Mouse (Mus musculus) lung, postnatal 0 days (tissue): ENCODE measurements around the gene Inpp5f. TPM values are rescaled to one million over a fixed set of nuclear protein-coding genes. Genes with fewer than 3 reads are reported as not detected.
A peak's percentile ranks its signal among the peaks of the same experiment; 100 is the strongest.

ENCODE experiments used
- ATAC-seq: fragments of 200-750 bp; cut with Nextera tagmentation; 2 replicates; pipeline ENCODE4 v1.8.0; 2017; ENCODE audit warnings: moderate library complexity
- DNase-seq: peaks from one replicate; pipeline ENCODE4 v3.0.0-alpha.2; 2016; ENCODE audit warnings: low spot score
- H3K27ac ChIP-seq: fragments of 300-500 bp; sonication (generic); 2 replicates; pipeline ENCODE4 v1.5.1; 2014; ENCODE audit warnings: antibody characterized with exemption, mild to moderate bottlenecking, low read length, mixed read lengths
- H3K27me3 ChIP-seq: fragments of 300-500 bp; sonication (generic); replicated peaks from 2 replicates; pipeline ENCODE4 v1.6.1; 2014; ENCODE audit warnings: low read length, mixed read lengths; ENCODE audit not compliant: insufficient read depth
- H3K36me3 ChIP-seq: fragments of 300-500 bp; sonication (generic); 2 replicates; pipeline ENCODE4 v1.6.1; 2014; ENCODE audit warnings: low read length, mixed read lengths; ENCODE audit not compliant: insufficient read depth
- H3K4me1 ChIP-seq: fragments of 300-500 bp; sonication (generic); 2 replicates; pipeline ENCODE4 v1.6.1; 2014; ENCODE audit warnings: antibody characterized with exemption, low read depth, low read length, mixed read lengths; ENCODE audit not compliant: insufficient read depth
- H3K4me2 ChIP-seq: fragments of 300-500 bp; sonication (generic); replicated peaks from 2 replicates; pipeline ENCODE4 v1.6.1; 2014; ENCODE audit warnings: low read depth, mild to moderate bottlenecking, low read length, moderate library complexity, mixed read lengths
- H3K4me3 ChIP-seq: fragments of 300-500 bp; sonication (generic); 2 replicates; pipeline ENCODE4 v1.5.1; 2014; ENCODE audit warnings: low read depth, low read length
- H3K9ac ChIP-seq: fragments of 300-500 bp; sonication (generic); replicated peaks from 2 replicates; pipeline ENCODE4 v1.6.1; 2014; ENCODE audit warnings: low read depth, mild to moderate bottlenecking
- H3K9me3 ChIP-seq: fragments of 300-500 bp; sonication (generic); 2 replicates; pipeline ENCODE4 v1.6.1; 2016; ENCODE audit warnings: low read length, mixed read lengths
- CTCF ChIP-seq: IDR thresholded peaks from 2 replicates; pipeline ENCODE4 v1.5.1; 2016; ENCODE audit warnings: antibody characterized with exemption, mild to moderate bottlenecking
- EP300 ChIP-seq: IDR thresholded peaks from 2 replicates; pipeline ENCODE4 v1.6.1; 2016; ENCODE audit warnings: antibody characterized with exemption, mild to moderate bottlenecking, control low read depth
- WGBS: fragments of 180-500 bp; shearing (Covaris S2); extraction: QIAGEN DNeasy Blood & Tissue Kit; methylation state at CpG from one replicate; pipeline ENCODE4 v1.1.7; 2014; 5-methylcytosine and 5-hydroxymethylcytosine counted together
- polyA plus RNA-seq: library from polyadenylated mRNA; unstranded; fragments of >200 nt; fragmentation: Nextera tagmentation; extraction: Ambion mirVana; gene quantifications from 2 replicates; pipeline ENCODE4 v1.2.1, GENCODE M21; 2015

The Inpp5f gene
- polyA plus RNA-seq, 1 experiment from 2014 or later, result 10.7 TPM

- Histone ChIP-seq H3K4me3 (no peak overlapping the region), H3K4me1 (no peaks in the 10 kb centered on the region), H3K9ac (no peak overlapping the region), H3K4me2 (no peak overlapping the region), H3K27me3 (no peaks in the 10 kb centered on the region), H3K9me3 (no peaks in the 10 kb centered on the region), H3K27ac (no peak overlapping the region), H3K36me3 (no peaks in the 10 kb centered on the region)
- WGBS, result 61% methylated on average over 14 of the region's 15 CpGs
- ATAC-seq (no peak), DNase-seq (peak; percentile 10)
- TF ChIP-seq EP300, result no peak
- TF ChIP-seq CTCF, result no peak
Measured at GRCm38 (mm10) chr7:128581864-128582484, 29.2 kb upstream of the Inpp5f start.

- no peak for TF ChIP-seq EP300
- TF ChIP-seq CTCF, result no peak
- no peaks in the 10 kb centered on the region for H3K27me3 ChIP-seq
- H3K9me3 ChIP-seq, result no peaks in the 10 kb centered on the region
- H3K27ac ChIP-seq, result no peak overlapping the region
- H3K4me3 ChIP-seq, result no peak overlapping the region
- DNase-seq (peak; percentile 24), ATAC-seq (peak; percentile 46; the same call in 1 of the 2 replicates)
- H3K4me2 ChIP-seq, result no peak overlapping the region
- WGBS, result 73% methylated on average over 6 of the region's 6 CpGs
- no peaks in the 10 kb centered on the region for H3K4me1 ChIP-seq
- H3K9ac ChIP-seq, result no peak overlapping the region
- H3K36me3 ChIP-seq, result no peaks in the 10 kb centered on the region
Measured at GRCm38 (mm10) chr7:128583213-128583948, 27.7 kb upstream of the Inpp5f start.

- no peaks in the 10 kb centered on the region for H3K9me3 ChIP-seq
- no peaks in the 10 kb centered on the region for H3K4me1 ChIP-seq
- H3K36me3 ChIP-seq, result no peaks in the 10 kb centered on the region
- ATAC-seq, result no peak
- TF ChIP-seq CTCF (no peak), EP300 (no peak)
- no peak overlapping the region for H3K27ac ChIP-seq
- no peak overlapping the region for H3K4me3 ChIP-seq
- 42% methylated on average over 4 of the region's 4 CpGs for WGBS
- no peak overlapping the region for H3K4me2 ChIP-seq
- no peak for DNase-seq
- H3K9ac ChIP-seq, result no peak overlapping the region
- no peaks in the 10 kb centered on the region for H3K27me3 ChIP-seq
Measured at GRCm38 (mm10) chr7:128587334-128587933, 23.7 kb upstream of the Inpp5f start.

- ATAC-seq (no peak), DNase-seq (peak; percentile 32)
- WGBS, result 16% methylated on average over 8 of the region's 9 CpGs
- no peak overlapping the region for H3K9ac ChIP-seq
- H3K27ac ChIP-seq, result peak overlapping the region; percentile 38
- H3K4me1 ChIP-seq, result no peaks in the 10 kb centered on the region
- no peaks in the 10 kb centered on the region for H3K36me3 ChIP-seq
- no peak overlapping the region for H3K4me2 ChIP-seq
- TF ChIP-seq CTCF (peak; percentile 24), EP300 (no peak)
- H3K4me3 ChIP-seq, result no peak overlapping the region
- no peaks in the 10 kb centered on the region for H3K27me3 ChIP-seq
- no peaks in the 10 kb centered on the region for H3K9me3 ChIP-seq
Measured at GRCm38 (mm10) chr7:128591345-128592084, 19.6 kb upstream of the Inpp5f start.

- Histone ChIP-seq H3K36me3 (no peaks in the 10 kb centered on the region), H3K9me3 (no peaks in the 10 kb centered on the region), H3K4me2 (peak overlapping the region; percentile 43), H3K4me3 (no peak overlapping the region), H3K4me1 (no peaks in the 10 kb centered on the region), H3K27me3 (no peaks in the 10 kb centered on the region), H3K9ac (no peak overlapping the region), H3K27ac (peak overlapping the region; percentile 38; the same call in 1 of the 2 replicates)
- no peak for TF ChIP-seq EP300
- TF ChIP-seq CTCF, result no peak
- ATAC-seq (peak; percentile 89), DNase-seq (peak; percentile 74)
- WGBS, result 8% methylated on average over 21 of the region's 21 CpGs
Measured at GRCm38 (mm10) chr7:128592118-128592935, 18.8 kb upstream of the Inpp5f start.
